Mouse (Mus musculus): Measurements from ENCODE around the gene Slc22a30.

Gene Slc22a30

DNA sequence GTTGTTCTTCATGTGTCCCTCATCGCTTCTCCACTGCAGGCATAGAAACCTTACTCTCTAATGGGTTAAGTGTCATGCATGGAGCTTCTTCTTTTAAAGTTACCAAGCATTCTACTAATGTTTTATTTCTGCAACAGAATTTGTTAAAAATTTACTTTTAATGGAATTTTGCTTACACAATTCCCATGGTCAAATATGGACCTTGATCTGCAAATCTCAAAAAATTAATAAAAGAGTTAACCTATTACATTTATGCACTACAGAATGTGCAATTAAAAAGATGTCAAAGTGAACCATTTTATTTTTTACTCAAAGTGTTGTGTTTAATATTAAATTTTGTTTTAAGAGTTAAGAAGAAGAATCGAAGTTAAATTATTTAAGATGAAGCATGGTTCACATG lies at the start of gene Slc22a30:
Gene Slc22a30, minus strand, starts transcription at position 101 of the 400 bp plus-strand sequence.
- 93% methylated on average over 1 of the region's 2 CpGs for WGBS

- 64% methylated on average over 2 of the region's 2 CpGs for WGBS
These were observed 43.4 kb upstream of the Slc22a30 start for GRCm38 (mm10) chr19:8448321-8448720.

GRCm38 (mm10) chr19:8447516-8447915 lies 42.6 kb upstream of the Slc22a30 start:
- 78% methylated on average over 1 of the region's 1 CpGs for WGBS

GRCm38 (mm10) chr19:8431051-8431662 lies 26.2 kb upstream of the Slc22a30 start:
- WGBS: 85% methylated on average over 5 of the region's 5 CpGs

GRCm38 (mm10) chr19:8407290-8408021 lies 2.5 kb upstream of the Slc22a30 start:
- WGBS: 63% methylated on average over 14 of the region's 14 CpGs
